Mouse (Mus musculus) heart, postnatal 4 days (tissue): Measurements from ENCODE around the gene Col9a1. TPM values are rescaled to one million over a fixed set of nuclear protein-coding genes. Genes with fewer than 3 reads are reported as not detected.

Source experiments
- DNase-seq: peaks from one replicate; pipeline ENCODE4 v3.0.0; 2021
- total RNA-seq, 2 experiments: library from RNA; stranded (reverse); gene quantifications; 2 replicates each; pipeline ENCODE4 v1.2.3; 2021

Gene Col9a1
- under 1 TPM; 0.50 to 0.86 TPM for total RNA-seq

DNA sequence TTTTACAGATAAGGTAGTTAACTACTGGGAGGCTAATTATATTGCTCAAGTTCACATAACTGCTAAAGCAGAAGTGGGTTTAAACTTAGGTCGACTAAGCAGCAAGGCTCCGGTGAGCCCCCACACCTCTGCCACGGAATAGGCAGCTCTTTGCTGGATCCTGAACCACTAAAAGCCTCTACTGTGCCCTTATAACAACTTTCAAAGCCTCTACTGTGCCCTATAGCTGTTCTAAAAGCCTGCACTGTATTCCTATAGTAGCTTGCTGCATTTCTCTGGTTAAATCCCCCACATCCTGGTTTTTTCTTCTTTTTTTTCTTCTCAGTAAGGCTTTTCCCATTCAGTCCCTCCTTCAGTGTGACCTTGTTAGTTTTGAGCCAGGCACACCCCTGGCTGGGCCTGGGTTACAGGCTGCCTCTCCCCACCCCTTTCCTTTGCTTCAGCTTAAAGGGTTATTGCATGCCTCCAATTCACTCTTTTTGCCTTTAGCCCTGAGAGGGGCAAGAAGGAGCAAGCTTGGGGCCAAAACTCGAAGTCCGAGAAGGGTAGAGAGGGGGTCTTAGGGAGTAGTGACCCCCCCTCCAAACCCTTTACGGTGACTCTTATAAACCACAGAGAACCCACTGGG, at the start of gene Col9a1:
Gene Col9a1, plus strand, starts transcription at position 387 of the 628 bp plus-strand sequence.
- no peak for DNase-seq

DNA sequence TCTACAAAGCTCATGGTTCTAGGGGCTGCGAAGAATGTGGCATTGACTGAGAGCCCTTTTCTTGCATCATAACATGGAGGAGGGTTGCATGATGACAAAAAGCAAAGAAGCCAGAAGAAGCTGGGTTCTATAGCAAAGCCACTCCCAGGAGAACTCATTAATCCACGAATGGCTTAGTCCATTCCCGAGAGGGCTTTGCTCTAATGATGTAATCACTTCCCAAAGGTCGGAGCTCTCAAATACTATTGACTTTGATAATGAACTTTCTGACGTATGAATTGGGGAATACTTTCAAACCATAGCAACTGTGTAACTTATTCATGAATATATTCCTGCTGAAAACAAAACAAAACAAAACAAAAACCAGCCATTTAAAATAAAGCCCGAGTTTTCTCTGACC, 49.5 kb upstream of the Col9a1 start:
- DNase-seq = no peak

DNA sequence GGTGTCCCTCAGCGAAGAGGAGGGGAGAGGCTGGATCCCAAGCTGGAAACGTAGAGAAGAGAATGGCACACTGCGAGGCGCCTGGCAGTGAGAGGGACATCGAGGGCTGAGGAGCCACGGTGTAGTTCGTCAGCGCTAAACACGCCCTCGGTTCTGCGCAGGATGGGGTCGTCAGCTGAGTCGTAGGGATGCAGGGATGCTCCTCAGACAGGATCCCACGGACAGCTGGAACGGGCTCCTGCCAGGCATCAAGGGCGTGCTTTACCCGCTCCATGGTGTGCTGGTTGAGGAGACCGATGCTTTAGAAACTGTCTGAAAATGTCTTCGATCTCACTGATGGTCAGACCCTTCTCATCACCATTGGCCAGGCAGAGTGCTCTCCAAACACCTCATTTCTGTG, 43.6 kb upstream of the Col9a1 start:
- DNase-seq = no peak

DNA sequence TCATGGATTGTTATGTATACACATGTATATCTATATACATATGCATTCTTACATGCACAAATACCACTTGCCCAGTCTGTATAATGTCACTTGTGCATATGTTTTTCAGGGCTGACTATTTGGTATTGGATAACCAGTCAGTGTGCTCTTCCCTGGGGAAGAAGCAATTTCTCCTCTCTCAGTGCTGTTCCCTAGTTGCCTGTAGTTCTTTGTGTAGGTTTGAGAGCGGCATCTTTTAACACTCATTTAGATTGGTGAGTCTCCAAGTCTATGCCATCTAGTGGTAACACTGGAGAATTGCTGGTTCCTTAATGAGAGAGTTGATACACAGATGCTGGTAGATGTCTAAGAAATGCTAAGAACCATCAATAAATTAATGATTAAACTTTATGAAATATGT, 42.6 kb upstream of the Col9a1 start:
- no peak for DNase-seq

DNA sequence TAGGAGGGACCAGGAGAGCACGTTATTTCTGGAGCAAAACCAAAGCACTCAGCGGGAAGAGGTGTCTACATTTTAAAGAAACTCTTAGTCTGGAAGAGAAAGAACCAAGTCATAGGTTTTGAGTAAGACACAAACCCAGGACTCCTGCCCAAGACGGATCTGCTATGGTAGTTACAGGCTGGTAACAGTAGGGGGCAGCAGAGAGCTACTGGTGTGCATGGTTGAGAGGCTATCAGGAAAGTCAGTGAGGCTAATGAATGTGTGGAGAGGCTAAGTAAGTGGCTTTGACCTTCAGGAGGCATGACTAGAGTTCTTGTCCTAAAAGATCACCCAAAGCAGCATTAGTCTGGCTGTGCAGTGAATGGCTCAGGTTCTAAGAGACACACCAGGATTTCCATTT, 40.3 kb upstream of the Col9a1 start:
- peak; percentile 60 for DNase-seq

DNA sequence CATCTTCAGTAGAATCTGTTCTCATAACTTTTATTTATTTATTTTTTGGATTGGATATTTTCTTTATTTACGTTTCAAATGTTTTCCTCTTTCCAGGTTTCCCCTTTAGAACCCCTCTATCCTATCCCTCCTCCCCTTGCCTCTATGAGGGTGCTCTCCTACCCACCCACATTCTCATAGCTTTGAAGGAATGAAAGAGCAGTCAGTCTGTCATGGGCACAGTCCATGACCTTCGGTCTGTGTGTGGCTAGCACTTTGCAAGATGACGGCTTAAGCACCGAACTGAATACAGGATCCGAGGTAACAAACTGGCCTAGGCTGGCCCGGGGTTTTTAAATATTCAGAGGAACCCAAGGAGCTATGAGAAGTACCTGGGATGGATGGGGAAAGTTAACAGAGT, 36.9 kb upstream of the Col9a1 start:
- DNase-seq = no peak

DNA sequence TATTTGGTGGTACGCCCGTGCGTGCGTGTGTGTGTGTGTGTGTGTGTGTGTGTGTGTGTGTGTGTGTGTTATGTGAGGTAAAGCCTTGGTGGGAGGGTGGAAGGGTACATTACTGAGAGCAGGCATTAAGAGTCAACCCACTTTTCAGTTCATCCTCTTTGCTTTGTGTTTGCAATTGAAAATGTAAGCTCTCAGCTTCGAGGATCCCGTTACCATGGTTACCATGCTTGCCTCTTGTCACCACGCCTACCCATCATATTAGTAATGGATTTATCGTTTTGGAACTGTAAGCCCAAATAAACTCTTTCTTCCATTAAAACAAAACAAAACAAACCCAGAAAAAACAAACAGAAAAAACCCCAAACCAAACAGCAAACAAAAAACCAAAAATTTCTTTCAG, 33.9 kb upstream of the Col9a1 start:
- DNase-seq = no peak

DNA sequence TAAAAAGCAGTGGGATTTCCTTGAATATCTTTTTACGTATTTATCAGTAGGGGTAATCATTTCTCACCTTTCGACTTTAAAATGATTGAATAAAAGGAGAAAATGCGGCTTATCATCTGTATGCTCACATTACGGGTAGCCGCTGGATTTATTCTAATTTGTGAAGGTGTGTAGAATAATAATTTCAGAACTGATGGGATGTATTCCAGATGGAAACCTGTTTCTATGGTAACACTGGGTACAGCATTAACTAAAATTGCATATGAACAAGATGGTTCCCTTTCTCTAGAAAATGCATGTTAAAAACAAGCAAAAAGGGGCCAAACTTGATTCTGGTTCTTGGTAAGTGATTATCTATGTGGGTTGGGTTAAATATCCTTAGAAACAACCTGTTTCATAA, 19.7 kb upstream of the Col9a1 start:
- no peak for DNase-seq

DNA sequence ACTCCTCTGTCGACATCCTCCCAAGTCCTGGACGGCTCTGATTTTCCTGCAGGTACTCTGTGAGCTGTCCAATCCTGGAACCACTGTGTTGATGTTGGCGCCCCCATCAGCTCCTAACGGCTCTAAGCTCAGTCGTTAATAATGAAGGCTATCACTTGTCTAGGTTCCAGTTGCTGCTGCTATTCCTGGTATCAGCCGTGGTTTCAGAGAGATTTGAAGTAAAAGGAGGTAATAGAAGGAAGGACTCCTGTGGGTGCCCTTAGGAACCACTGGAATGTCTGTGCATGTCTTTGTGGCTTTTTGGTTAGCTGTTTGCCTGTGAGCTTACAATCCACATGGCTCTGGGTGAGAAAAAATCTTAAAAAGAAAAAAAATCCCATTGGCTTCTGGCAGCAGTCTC, 8.0 kb upstream of the Col9a1 start:
- no peak for DNase-seq

DNA sequence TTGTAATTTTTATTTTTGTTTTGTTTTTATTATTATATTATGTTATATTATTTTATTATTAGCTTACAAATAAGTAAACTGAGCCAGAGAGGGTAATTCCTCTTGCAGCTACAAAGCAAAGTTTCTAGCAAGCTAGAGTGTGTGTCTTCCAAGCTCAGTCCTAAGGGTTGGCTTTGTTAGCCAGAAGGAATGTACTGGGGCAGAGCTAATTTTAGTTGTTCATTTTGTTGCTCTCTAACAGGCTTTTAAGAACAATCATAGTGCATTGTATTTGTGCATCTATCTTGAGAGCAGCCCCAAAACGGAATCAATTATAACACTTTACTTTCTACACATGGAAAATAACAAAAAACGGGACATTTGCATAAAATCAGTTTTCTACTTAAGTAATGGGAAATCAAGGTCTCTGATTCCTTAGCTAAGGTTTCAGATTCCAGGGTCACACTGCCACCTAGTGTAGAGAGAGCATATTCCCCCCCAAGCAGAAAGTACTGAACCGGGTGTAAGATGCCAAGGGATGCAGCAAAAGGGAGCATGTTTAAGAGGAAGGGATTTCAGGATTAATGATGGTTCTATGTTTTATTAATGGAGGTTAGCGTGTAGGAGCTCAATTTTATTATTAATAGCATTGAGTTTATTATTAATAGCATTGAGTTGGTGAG, 6.1 kb upstream of the Col9a1 start:
- peak; percentile 47 for DNase-seq

DNA sequence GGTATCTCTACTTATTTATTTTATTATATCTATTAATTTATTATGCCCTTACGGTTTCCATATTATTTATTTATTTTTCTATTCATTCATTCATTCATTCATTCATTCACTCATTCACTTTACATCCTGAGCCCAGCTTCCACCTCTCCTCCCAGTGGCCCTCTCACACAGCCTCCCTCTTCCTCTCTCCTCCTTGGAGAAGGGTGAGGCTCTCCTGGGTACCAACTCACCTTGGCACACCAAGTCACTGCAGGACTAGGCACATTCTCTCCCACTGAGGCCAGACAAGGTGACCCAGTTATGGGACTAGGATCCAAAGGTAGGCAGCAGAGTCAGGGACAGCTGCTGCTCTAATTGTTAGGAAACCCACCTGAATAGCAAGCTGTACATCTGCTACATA, 5.5 kb upstream of the Col9a1 start:
- no peak for DNase-seq

DNA sequence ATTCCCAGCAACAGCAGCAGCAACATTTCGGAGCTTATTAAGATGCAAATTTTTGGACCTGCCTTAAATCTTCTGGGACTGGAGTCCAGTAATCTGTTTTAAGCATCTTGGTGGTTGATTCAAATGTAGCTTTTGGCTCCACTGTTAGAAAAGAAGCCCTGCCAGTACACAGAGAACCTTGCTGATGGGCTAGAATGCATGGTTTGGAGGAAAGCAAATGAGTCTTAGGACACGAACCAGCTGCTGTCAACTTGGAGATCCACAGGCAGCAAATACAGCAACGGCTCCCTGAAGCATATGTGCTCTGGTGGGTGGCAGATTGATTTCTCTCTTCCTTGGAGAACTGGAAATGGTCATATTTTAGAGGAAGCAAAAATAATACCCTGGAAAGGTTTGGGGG, 4.8 kb upstream of the Col9a1 start:
- no peak for DNase-seq

DNA sequence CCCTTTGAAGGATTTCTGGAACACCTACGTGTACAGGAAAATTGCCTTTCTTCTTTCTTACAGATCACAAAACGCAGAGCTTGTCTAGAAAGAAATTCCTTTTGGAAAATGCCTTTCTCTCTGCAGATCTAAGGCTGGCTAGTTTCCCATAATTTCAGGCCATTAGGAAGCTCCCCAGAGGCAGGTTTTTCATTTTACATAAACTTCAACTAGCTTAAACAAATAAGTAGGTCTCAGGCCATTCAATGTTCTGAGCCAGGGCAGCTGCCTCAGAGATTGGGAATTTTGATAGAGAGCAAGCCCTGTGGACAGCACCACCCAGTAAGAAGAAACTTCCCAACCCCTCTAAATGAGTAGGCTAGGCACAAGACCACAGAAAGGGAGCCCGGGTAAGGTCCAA, 1.6 kb upstream of the Col9a1 start:
- DNase-seq = no peak

DNA sequence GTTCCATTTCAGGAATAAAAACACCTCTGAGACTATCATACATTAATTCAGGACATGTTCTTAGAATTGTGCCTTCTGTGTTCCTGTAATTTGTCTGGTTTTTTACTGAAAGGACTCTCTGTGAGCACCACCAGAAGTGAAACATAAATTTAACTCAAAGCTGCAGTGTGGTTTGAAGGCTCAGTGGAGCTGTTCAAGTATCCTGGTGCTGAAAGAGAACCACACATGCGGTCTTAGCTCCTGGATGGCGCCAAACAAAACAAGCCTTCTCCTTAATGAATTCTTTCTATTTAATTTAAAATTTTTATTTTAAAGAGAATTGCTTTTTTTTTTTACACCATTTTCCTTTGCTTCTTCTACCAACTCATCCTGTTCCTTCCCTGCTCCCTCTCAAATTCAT, 2.4 kb downstream of the Col9a1 start:
- no peak for DNase-seq

DNA sequence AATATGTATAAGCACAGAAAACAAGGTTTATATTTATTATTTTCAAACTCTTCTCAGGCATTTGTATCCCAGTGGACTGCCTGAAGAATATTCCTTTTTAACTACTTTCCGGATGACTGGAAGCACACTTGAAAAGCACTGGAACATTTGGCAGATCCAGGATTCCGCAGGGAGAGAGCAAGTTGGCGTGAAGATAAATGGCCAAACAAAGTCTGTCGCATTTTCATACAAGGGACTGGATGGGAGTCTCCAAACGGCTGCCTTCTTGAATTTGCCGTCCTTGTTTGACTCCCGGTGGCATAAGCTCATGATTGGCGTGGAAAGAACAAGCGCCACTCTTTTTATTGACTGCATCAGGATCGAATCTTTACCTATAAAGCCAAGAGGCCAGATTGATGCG, 7.6 kb downstream of the Col9a1 start:
- DNase-seq = no peak

DNA sequence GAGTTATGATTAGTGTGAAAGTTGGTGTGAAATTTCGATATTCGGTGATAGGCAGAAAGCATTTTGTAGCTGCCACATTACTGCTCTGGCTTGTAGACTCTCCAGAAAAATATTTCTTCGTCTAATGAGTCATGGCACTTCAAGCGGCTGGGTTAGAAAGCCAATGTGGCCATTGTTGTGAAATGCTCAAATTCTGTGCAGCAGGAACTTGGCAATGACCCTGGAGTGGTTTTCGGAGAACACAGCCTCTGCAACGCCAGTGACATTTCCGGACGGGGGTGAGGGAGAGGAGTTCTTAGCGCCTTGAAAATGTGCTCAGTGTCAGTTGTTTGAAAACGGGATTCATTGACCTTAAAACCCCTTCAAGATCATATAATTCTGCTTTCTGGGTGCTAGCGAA, 9.6 kb downstream of the Col9a1 start:
- DNase-seq = no peak

DNA sequence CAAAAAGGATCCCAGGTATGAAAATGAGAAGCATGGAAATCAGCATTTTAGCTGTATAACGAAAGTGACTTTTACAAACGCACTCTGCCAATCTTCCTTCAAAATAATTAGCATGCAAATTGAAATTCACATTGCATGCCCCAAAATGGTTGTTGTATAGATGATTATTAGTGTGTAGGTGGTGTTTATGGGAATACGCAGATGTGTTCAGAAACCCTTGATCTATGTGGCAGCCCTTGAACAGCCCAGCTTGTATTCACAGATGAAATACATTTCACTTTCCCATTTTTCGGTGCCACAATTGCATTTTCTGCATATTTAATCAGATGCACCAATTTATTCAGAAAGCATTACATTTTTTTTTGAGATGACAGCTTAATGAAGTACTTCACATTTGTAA, 14.3 kb downstream of the Col9a1 start:
- no peak for DNase-seq

DNA sequence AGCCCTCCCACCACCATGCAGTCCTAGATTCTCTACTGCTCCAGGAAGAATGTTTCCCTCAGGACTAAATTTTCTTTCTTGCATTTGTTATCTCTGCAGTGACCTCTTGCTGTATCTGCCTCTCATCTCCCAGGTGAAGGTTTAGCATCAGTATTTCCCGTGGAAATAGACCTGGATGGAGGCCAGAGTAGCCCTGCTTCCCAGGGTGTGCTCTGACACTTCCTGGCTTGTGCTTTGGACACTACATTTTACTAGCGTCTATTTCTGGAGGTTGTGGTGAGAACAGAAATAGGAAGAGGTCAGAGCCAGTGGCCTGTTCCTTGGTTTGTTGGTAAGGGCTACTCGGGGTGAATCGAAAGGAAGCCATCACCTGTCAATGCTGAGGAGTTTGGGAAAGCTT, 16.7 kb downstream of the Col9a1 start:
- DNase-seq = no peak

DNA sequence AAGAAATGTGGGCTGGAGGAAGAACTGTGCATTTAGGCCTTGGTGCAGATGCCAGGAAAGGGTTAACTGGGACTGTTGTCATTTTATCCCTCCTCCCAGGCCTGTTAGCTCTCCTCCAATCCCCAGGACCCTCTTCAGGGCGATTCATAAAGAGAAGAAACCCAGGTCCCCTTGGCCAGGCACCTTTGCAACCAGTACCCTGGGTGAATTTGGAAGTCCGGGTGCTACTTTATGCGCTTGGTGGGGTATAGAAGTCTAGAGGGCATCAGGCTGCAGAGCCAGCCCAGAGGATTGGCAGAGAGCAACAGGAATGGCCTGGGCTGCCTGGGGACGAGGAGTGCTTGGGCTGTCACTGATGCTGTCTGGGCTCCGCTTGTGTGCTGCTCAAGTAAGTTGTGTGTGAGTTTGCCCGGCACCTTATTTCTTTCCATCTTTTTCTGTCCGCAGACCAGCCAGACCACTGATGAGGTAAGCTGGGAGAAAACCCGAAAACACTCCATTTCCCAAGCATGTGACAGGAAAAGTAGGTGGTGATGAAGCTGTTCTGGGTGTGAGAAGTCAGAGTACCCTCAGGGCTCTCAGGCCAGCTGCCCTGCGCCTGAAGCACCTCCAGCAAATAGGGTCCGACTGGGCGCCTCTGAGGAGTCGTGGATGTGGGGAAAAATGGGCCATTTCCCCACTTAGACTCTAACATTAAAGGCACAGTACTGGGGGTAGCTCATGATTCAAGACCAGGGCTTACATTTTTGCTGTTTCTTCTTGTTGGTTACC, 17.8 kb downstream of the Col9a1 start:
- no peak for DNase-seq

DNA sequence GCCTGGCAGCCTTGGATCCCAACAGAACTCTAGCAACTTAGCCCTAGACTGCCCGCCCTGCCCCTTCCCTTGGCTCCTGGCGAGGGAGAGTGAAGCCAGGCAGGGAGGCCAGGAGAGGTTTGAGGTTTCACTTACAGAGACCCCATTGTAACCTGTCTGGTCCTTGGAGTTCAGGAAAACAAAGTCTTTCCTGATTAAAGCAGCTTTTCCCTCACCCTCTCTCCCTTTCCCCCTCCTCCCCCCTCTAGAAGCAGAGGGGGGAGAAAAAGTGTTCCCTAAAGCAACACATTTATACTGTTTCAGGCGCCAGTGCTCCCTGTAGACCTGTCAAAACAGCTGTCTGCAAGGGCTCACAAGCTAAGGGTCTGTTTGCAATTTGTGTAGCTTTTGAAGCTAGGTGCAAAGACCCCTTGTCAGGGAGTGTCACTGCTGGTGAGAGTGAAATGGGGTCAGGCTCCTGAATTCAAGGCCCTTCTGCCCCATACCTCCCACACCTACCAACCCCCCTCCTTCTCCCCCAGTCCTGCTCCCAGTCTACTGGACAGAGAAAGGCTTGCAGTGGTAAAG, 18.6 kb downstream of the Col9a1 start:
- no peak for DNase-seq

DNA sequence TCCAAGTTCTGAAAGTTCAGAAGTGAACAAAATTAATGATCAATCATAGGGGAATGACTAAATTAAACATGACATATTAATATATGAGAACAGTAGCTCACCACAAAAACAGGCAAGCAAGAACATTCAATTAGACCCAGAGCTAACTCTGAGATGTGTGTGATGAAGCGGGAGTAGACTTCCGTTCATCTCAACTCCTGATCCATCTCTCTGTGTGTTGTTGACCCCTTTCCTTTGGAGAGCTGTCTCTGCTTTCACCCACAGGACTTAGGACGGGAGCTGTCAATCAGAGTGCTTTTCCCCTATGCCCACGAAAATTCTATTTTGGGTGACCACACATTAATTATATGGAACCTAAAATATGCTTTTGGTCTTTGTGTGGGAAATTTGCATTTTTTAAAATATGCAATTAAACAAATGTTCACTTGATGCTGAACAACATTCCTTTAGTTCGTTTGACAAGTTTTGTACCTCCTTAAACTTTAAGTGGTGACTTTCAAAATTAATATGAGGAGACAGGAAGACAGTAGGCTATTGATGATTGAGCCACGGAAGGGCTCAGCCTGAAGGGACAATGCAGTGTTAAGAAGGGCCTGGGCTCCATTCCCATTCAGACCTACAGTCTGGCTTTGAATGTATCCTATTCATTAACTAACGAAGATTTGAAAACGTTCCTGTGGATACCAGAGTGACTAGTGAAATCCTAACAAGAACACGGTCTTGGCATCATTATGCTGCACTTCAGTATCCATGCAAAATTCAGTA, 34.4 kb downstream of the Col9a1 start:
- no peak for DNase-seq

DNA sequence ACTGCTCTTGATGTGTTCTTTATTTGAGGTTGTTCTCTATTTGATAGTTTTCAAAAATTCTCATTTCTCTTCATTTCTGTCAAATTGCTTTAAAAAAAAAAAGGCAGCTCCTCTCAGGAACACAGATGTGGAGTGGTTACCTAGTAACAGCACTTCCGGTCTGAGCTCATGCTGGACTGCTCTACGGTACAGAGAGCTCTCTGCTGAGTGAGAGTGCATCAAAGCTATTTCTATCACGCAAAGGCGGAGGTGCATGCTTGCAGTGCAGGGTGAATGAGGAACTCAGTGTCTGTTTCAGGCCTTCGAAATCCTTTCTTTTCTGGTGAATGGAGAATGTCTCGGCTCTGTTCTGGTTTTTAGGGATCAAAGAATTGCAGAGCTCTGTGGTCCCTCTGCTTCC, 41.6 kb downstream of the Col9a1 start:
- no peak for DNase-seq

DNA sequence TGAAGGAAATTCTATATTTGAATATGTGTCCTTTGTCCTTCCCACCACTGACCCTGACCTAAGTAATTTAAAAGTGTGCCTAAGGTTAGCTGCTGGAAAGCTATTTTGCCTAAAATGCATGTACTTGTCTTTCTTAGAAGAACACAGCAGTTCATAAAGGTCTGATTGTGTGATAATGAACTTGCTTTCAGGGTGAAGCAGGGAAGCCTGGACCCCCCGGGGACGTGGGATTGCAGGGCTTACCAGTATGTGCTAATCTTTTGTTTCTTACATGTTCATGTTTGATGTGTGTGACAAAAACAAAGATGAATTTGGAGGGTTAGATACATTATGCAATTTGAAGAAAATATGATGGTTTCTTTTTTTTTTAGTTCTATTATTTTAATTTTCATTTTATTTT, 44.8 kb downstream of the Col9a1 start:
- DNase-seq = no peak
